Mouse (Mus musculus): Measurements from ENCODE around the gene Amdhd2. TPM values are rescaled to one million over a fixed set of nuclear protein-coding genes. Genes with fewer than 3 reads are reported as not detected.

Amdhd2 gene
- polyA plus RNA-seq, 1 experiment from 2014 or later, result 44.7 TPM

GRCm38 (mm10) chr17:24192848-24193247 lies 29.3 kb upstream of the Amdhd2 start:
- DNase-seq (ENCODE audit: extremely low spot score, low spot score), result no peak
- Histone ChIP-seq H3K4me3 (no peak overlapping the region), H3K9me3 (no peaks in the 10 kb centered on the region), H3K4me1 (peaks cover 10% of the 10 kb centered on the region; the same call in 1 of the 2 replicates), H3K36me3 (replicated peaks) (peaks cover 10% of the 10 kb centered on the region), H3K27ac (no peak overlapping the region), H3K27me3 (ENCODE audit: poor library complexity, severe bottlenecking) (no peaks in the 10 kb centered on the region)
- 89% methylated on average over 8 of the region's 8 CpGs for WGBS

GRCm38 (mm10) chr17:24191481-24191880 lies 27.9 kb upstream of the Amdhd2 start:
- peaks cover 12% of the 10 kb centered on the region for H3K36me3 ChIP-seq (replicated peaks)
- H3K4me3 ChIP-seq, result no peak overlapping the region
- DNase-seq (ENCODE audit: extremely low spot score, low spot score), result no peak
- H3K4me1 ChIP-seq, result peaks cover 10% of the 10 kb centered on the region; the same call in 1 of the 2 replicates
- H3K27me3 ChIP-seq (ENCODE audit: poor library complexity, severe bottlenecking), result no peaks in the 10 kb centered on the region
- 77% methylated on average over 4 of the region's 4 CpGs for WGBS
- H3K27ac ChIP-seq, result no peak overlapping the region
- H3K9me3 ChIP-seq, result no peaks in the 10 kb centered on the region

GRCm38 (mm10) chr17:24190934-24191333 lies 27.4 kb upstream of the Amdhd2 start:
- no peak overlapping the region for H3K27ac ChIP-seq
- peaks cover 10% of the 10 kb centered on the region; the same call in 1 of the 2 replicates for H3K4me1 ChIP-seq
- H3K4me3 ChIP-seq, result no peak overlapping the region
- 90% methylated on average over 2 of the region's 2 CpGs for WGBS
- H3K9me3 ChIP-seq, result no peaks in the 10 kb centered on the region
- no peaks in the 10 kb centered on the region for H3K27me3 ChIP-seq (ENCODE audit: poor library complexity, severe bottlenecking)
- no peak for DNase-seq (ENCODE audit: extremely low spot score, low spot score)
- peaks cover 13% of the 10 kb centered on the region for H3K36me3 ChIP-seq (replicated peaks)

DNA sequence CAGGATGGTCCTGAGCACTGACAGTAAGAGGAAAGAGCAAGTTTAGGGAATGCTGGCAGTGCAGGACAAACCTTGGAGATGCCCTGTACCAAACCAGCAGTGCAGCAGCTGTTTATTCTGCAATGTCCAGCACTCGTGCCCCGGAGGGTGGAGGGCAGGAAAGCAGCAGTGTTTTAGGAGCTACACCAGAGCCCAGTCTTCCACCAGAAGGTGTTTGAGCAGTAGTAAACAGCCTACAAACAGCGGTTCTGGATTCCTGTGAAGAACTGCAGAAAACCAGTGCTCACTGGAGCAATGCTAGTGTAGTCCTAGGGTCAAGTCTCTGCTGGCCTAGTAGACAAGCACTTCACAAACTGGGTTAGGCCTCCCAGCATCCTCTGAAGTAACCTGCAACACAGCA lies 10.7 kb upstream of the Amdhd2 start:
- WGBS, result 77% methylated on average over 3 of the region's 3 CpGs
- no peak for DNase-seq (ENCODE audit: extremely low spot score, low spot score)

GRCm38 (mm10) chr17:24173423-24173822 lies 9.9 kb upstream of the Amdhd2 start:
- peaks cover 9% of the 10 kb centered on the region for H3K4me1 ChIP-seq
- whole genome bisulfite sequencing, result 4% methylated on average over 3 of the region's 3 CpGs
- H3K9me3 ChIP-seq, result no peaks in the 10 kb centered on the region

More for the DNA sequence above, 10.7 kb upstream of the Amdhd2 start:
- no peaks in the 10 kb centered on the region for H3K27me3 ChIP-seq (ENCODE audit: poor library complexity, severe bottlenecking)
- H3K36me3 ChIP-seq (replicated peaks), result no peaks in the 10 kb centered on the region
- H3K4me3 ChIP-seq, result no peak overlapping the region
- peaks cover 7% of the 10 kb centered on the region for H3K4me1 ChIP-seq
- no peak overlapping the region for H3K27ac ChIP-seq
- no peaks in the 10 kb centered on the region for H3K9me3 ChIP-seq

DNA sequence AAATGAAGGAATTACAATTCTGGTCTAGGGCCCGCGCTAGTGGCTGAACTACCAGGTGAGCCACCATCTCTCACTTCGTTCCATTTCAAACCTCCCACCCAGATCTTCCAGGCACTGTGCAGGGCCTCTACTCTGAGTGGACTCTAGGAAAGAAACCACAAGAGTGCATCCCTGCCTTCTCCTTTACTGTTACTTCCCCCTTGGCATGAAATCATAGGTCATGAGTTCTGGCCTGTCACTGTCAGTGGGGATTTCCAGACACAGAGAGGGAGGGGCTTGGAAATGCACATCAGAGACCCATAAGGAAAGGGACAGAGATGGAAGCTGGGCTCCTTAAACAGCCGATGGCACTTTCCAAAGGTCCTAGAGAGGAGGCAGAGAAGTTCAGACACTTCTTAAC lies 8.2 kb upstream of the Amdhd2 start:
- no peaks in the 10 kb centered on the region for H3K27me3 ChIP-seq (ENCODE audit: poor library complexity, severe bottlenecking)
- no peaks in the 10 kb centered on the region for H3K9me3 ChIP-seq
- no peak overlapping the region for H3K27ac ChIP-seq
- no peak for DNase-seq (ENCODE audit: extremely low spot score, low spot score)
- WGBS, result 82% methylated on average over 4 of the region's 4 CpGs
- peaks cover 21% of the 10 kb centered on the region for H3K4me1 ChIP-seq
- H3K4me3 ChIP-seq, result no peak overlapping the region
- H3K36me3 ChIP-seq (replicated peaks), result peaks cover 13% of the 10 kb centered on the region

More at GRCm38 (mm10) chr17:24173423-24173822, 9.9 kb upstream of the Amdhd2 start:
- no peaks in the 10 kb centered on the region for H3K27me3 ChIP-seq (ENCODE audit: poor library complexity, severe bottlenecking)
- no peak overlapping the region for H3K4me3 ChIP-seq
- no peak overlapping the region for H3K27ac ChIP-seq
- peak; percentile 43 for DNase-seq (ENCODE audit: extremely low spot score, low spot score)
- no peaks in the 10 kb centered on the region for H3K36me3 ChIP-seq (replicated peaks)

GRCm38 (mm10) chr17:24170729-24171128 lies 7.2 kb upstream of the Amdhd2 start:
- Histone ChIP-seq H3K27me3 (ENCODE audit: poor library complexity, severe bottlenecking) (no peaks in the 10 kb centered on the region), H3K27ac (no peak overlapping the region), H3K36me3 (replicated peaks) (peaks cover 19% of the 10 kb centered on the region), H3K4me3 (peak overlapping the region; percentile 96; the same call in 1 of the 2 replicates), H3K4me1 (peaks cover 21% of the 10 kb centered on the region), H3K9me3 (no peaks in the 10 kb centered on the region)
- no peak for DNase-seq (ENCODE audit: extremely low spot score, low spot score)
- WGBS, result 80% methylated on average over 5 of the region's 5 CpGs

DNA sequence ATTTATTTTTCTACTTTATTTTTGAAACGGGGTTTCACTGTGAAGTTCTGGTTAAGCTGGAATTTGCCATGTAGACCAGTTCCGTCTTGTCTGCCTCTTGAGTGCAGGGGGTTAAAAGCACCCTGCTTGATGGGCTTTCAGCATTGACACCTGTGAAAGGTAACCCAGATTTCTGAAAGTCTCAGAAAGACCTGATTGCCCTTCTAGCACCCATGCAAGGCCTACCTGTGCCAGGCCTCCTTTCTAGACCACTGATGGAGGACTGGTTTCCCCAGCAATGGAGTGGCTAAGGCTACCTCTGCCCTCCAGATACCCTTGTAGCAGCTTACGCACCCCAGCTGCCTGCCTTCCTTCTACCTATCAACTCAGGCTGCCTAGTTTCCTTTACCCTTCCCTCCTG lies 6.6 kb upstream of the Amdhd2 start:
- WGBS, result 71% methylated on average over 3 of the region's 3 CpGs
- Histone ChIP-seq H3K36me3 (replicated peaks) (peaks cover 25% of the 10 kb centered on the region), H3K9me3 (no peaks in the 10 kb centered on the region), H3K4me3 (peak overlapping the region; percentile 96), H3K27me3 (ENCODE audit: poor library complexity, severe bottlenecking) (no peaks in the 10 kb centered on the region), H3K27ac (peak overlapping the region; percentile 98), H3K4me1 (peaks cover 21% of the 10 kb centered on the region)
- no peak for DNase-seq (ENCODE audit: extremely low spot score, low spot score)

GRCm38 (mm10) chr17:24169317-24170065 lies 5.9 kb upstream of the Amdhd2 start, which contains the start of gene Atp6v0c:
Gene Atp6v0c (minus strand): TSS chr17:24169702.
- 1% methylated on average over 58 of the region's 58 CpGs for WGBS
- Histone ChIP-seq H3K9me3 (no peaks in the 10 kb centered on the region), H3K36me3 (replicated peaks) (peaks cover 32% of the 10 kb centered on the region), H3K4me3 (peak within 1 kb of the TSS; percentile 96), H3K27ac (peak within 1 kb of the TSS; percentile 98), H3K4me1 (peaks cover 21% of the 10 kb centered on the region), H3K27me3 (ENCODE audit: poor library complexity, severe bottlenecking) (no peaks in the 10 kb centered on the region)
- DNase-seq (ENCODE audit: extremely low spot score, low spot score), result peak; percentile 93

GRCm38 (mm10) chr17:24168590-24169277 lies 5.2 kb upstream of the Amdhd2 start:
- WGBS, result under 1% methylated on average over 40 of the region's 41 CpGs

DNA sequence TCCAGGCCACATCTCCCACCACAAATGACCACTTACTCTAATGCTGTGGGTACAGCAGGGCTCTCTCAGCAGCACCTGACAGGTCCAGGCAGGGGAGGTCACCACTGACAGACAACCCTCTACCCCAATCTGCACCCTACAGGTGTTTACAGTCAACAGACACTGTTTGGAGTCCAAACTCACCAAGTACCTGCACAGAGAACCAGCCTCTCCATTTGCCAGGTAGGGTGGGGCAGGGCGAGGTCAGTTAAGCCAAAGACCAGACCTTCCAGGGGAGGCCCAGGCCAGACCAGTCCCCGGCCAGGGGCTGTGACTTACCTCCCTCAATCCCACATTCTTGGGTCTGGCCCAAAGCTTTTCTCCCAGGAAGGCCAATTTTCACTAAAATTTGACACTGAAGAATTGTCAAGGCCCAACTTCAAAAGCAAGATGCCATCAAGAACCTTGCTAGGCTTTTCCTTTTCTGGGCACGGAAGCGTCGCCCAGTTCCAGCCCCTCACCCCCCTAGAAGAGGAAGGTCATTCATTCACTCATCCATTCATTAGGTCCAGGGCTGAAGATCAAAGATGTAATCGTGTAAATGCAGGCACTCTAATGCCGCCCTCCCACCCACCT lies 4.4 kb upstream of the Amdhd2 start:
- WGBS, result 73% methylated on average over 7 of the region's 7 CpGs

More at GRCm38 (mm10) chr17:24168590-24169277, 5.2 kb upstream of the Amdhd2 start:
- H3K36me3 ChIP-seq (replicated peaks), result peaks cover 33% of the 10 kb centered on the region
- DNase-seq (ENCODE audit: extremely low spot score, low spot score), result peak; percentile 72
- H3K4me1 ChIP-seq, result peaks cover 21% of the 10 kb centered on the region
- no peaks in the 10 kb centered on the region for H3K27me3 ChIP-seq (ENCODE audit: poor library complexity, severe bottlenecking)
- H3K4me3 ChIP-seq, result peak overlapping the region; percentile 96
- H3K9me3 ChIP-seq, result no peaks in the 10 kb centered on the region
- H3K27ac ChIP-seq, result peak overlapping the region; percentile 98

GRCm38 (mm10) chr17:24167120-24167519 lies 3.6 kb upstream of the Amdhd2 start:
- Histone ChIP-seq H3K4me1 (peaks cover 35% of the 10 kb centered on the region), H3K4me3 (no peak overlapping the region), H3K9me3 (no peaks in the 10 kb centered on the region), H3K27ac (no peak overlapping the region), H3K27me3 (ENCODE audit: poor library complexity, severe bottlenecking) (no peaks in the 10 kb centered on the region), H3K36me3 (replicated peaks) (peaks cover 33% of the 10 kb centered on the region)
- no peak for DNase-seq (ENCODE audit: extremely low spot score, low spot score)
- 93% methylated on average over 6 of the region's 6 CpGs for WGBS

More for the DNA sequence above, 4.4 kb upstream of the Amdhd2 start:
- Histone ChIP-seq H3K27ac (peak overlapping the region; percentile 98), H3K9me3 (no peaks in the 10 kb centered on the region), H3K4me1 (peaks cover 26% of the 10 kb centered on the region), H3K27me3 (ENCODE audit: poor library complexity, severe bottlenecking) (no peaks in the 10 kb centered on the region), H3K4me3 (peak overlapping the region; percentile 96), H3K36me3 (replicated peaks) (peaks cover 33% of the 10 kb centered on the region)
- no peak for DNase-seq (ENCODE audit: extremely low spot score, low spot score)

Measured in forebrain, embryonic 10.5 days (tissue).